Mouse (Mus musculus) heart, postnatal 0 days (tissue): ENCODE data around the gene Pak6.

ENCODE experiments used
- CTCF ChIP-seq: IDR thresholded peaks from 2 replicates; pipeline ENCODE4 v1.5.1; 2016; ENCODE audit warnings: antibody characterized with exemption, control low read depth, low read depth
- EP300 ChIP-seq: IDR thresholded peaks from 2 replicates; pipeline ENCODE4 v1.6.1; 2016; ENCODE audit warnings: antibody characterized with exemption, low read depth

GRCm38 (mm10) chr2:118700179-118701062 lies 37.3 kb downstream of the Pak6 start:
- peak; percentile 95 for TF ChIP-seq CTCF
- no peak for TF ChIP-seq EP300
